In the genomic region with DNA sequence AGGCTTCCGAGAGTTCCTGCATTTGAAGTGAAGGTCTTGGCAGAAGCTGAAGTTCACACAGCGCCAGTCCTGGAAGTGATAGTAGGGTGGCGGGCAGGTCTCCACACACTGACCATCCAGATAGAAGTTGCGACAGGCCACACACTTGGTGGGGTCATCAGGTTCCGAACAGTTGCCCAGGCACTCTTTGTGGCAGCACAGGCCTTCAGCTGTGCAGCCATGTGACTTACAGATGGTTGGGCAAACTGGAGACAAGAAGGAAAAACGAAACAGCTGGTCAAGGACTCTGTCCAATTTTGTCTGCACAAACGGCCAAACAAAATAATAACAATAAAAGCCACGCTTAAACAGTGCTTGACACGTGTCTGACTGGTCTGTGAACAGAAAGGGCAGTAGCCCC, we compare ENCODE assay signal across 10 mouse cellular contexts.
A peak's percentile ranks its signal among the peaks of the same experiment; 100 is the strongest.
DNase-seq lines count a peak whose midpoint lies in the region; ATAC-seq lines count a peak whose summit lies in the region.
"Had no signal": no experiment of that assay in that cellular context is flagged by ENCODE, and none has a peak within 500 bp of the region (broad histone marks: within the 10 kb centered on the region; RNA-seq: fewer than 3 reads in every experiment).

No protein-coding gene starts in this region.

- no peaks in the 10 kb centered on the region for H3K36me3 ChIP-seq in kidney, embryonic 14.5 days (ENCODE audit: control insufficient read depth, insufficient read depth, low read length)
- peaks cover 5% of the 10 kb centered on the region; the same call in 1 of the 2 replicates for H3K36me3 ChIP-seq in lung, embryonic 15.5 days

- H3K27me3 ChIP-seq in kidney, embryonic 14.5 days (ENCODE audit: control insufficient read depth, insufficient read depth, low read length), result no peaks in the 10 kb centered on the region
- no peaks in the 10 kb centered on the region for H3K27me3 ChIP-seq in lung, embryonic 15.5 days
- H3K27me3 ChIP-seq: liver, embryonic 13.5 days; neural tube, embryonic 13.5 days had no signal

- 70% methylated on average over 9 of the region's 9 CpGs for WGBS in kidney, embryonic 14.5 days
- 64% methylated on average over 9 of the region's 9 CpGs for WGBS in lung, embryonic 15.5 days

- H3K4me3 ChIP-seq in kidney, embryonic 14.5 days (ENCODE audit: low read length), result no peak overlapping the region
- no peak overlapping the region for H3K4me3 ChIP-seq in lung, embryonic 15.5 days
- H3K4me3 ChIP-seq: liver, embryonic 13.5 days; neural tube, embryonic 13.5 days had no signal

- no peak overlapping the region for H3K27ac ChIP-seq in kidney, embryonic 14.5 days (ENCODE audit: low read depth, low read length)
- peak overlapping the region; percentile 42 for H3K27ac ChIP-seq in lung, embryonic 15.5 days
- H3K27ac ChIP-seq: liver, embryonic 13.5 days; neural tube, embryonic 13.5 days had no signal

- H3K4me1 ChIP-seq in kidney, embryonic 14.5 days (ENCODE audit: control insufficient read depth, insufficient read depth, low read length), result peaks cover 9% of the 10 kb centered on the region; the same call in 1 of the 2 replicates
- peaks cover 36% of the 10 kb centered on the region for H3K4me1 ChIP-seq in lung, embryonic 15.5 days

- ATAC-seq in kidney, embryonic 14.5 days (ENCODE audit: low FRiP score, low TSS enrichment), result no peak
- no peak for ATAC-seq in lung, embryonic 15.5 days (ENCODE audit: borderline replicate concordance, extremely low read depth, low FRiP score, low TSS enrichment)
- no peak for ATAC-seq in frontal cortex, adult (ENCODE audit: low TSS enrichment)
- ATAC-seq in erythroid progenitor cell, adult 5-6 weeks (replicated peaks; ENCODE audit: low FRiP score, poor library complexity, severe bottlenecking), result no peak

- peak; percentile 35 for DNase-seq in kidney, adult 18-20 months
- DNase-seq in adrenal gland, postnatal 36 days, result peak; percentile 60 to 63
- peak; percentile 31 for DNase-seq in gastrocnemius, postnatal 14 days
- DNase-seq: liver, embryonic 13.5 days; thymus, postnatal 14 days had no signal

- no peaks in the 10 kb centered on the region for H3K9me3 ChIP-seq in kidney, embryonic 14.5 days (ENCODE audit: control insufficient read depth, low read length)
- H3K9me3 ChIP-seq in lung, embryonic 15.5 days, result no peaks in the 10 kb centered on the region
- H3K9me3 ChIP-seq: liver, embryonic 13.5 days; neural tube, embryonic 13.5 days had no signal

- no peak overlapping the region for H3K9ac ChIP-seq in kidney, embryonic 14.5 days (ENCODE audit: low read depth, low read length)
- no peak overlapping the region for H3K9ac ChIP-seq in lung, embryonic 15.5 days
- H3K9ac ChIP-seq: liver, embryonic 13.5 days; neural tube, embryonic 13.5 days had no signal

- intact Hi-C loops in gastrocnemius, postnatal 14 days (cut with DNase I; ENCODE audit: low total_unique reads), result no loop called here

- H3K4me2 ChIP-seq in kidney, embryonic 14.5 days (replicated peaks; ENCODE audit: low read depth, low read length), result no peak overlapping the region
- H3K4me2 ChIP-seq in lung, embryonic 15.5 days, result no peak overlapping the region
- H3K4me2 ChIP-seq: liver, embryonic 13.5 days; neural tube, embryonic 13.5 days had no signal
